Mouse (Mus musculus): Measurements from ENCODE around the gene Unc119.

The Unc119 gene

GRCm38 (mm10) chr11:78344890-78345715 is 1.8 kb downstream of the Unc119 start:
- DNase-seq = no peak

- DNase-seq = no peak
These were observed 2.5 kb downstream of the Unc119 start for GRCm38 (mm10) chr11:78345801-78346200.

GRCm38 (mm10) chr11:78346326-78347069 is 3.2 kb downstream of the Unc119 start:
- no peak for DNase-seq

- DNase-seq = peak; percentile 75
These were observed 3.9 kb downstream of the Unc119 start for GRCm38 (mm10) chr11:78347070-78347754.

GRCm38 (mm10) chr11:78347908-78348307 is 4.6 kb downstream of the Unc119 start:
- no peak for DNase-seq

GRCm38 (mm10) chr11:78348474-78348873 is 5.2 kb downstream of the Unc119 start:
- no peak for DNase-seq

- DNase-seq = no peak
These were observed 6.4 kb downstream of the Unc119 start for GRCm38 (mm10) chr11:78349441-78350358.

- DNase-seq = no peak
These were observed 9.8 kb downstream of the Unc119 start for GRCm38 (mm10) chr11:78353081-78353480.

GRCm38 (mm10) chr11:78354905-78355304 is 11.6 kb downstream of the Unc119 start:
- no peak for DNase-seq

GRCm38 (mm10) chr11:78355471-78356238 is 12.4 kb downstream of the Unc119 start:
- peak; percentile 79 for DNase-seq

- peak; percentile 47 for DNase-seq
These were observed 15.2 kb downstream of the Unc119 start for GRCm38 (mm10) chr11:78358330-78359007.

GRCm38 (mm10) chr11:78360125-78360788 is 17.0 kb downstream of the Unc119 start:
- peak; percentile 83 for DNase-seq

- DNase-seq = no peak
These were observed 17.5 kb downstream of the Unc119 start for GRCm38 (mm10) chr11:78360789-78361131.

- no peak for DNase-seq
These were observed 20.2 kb downstream of the Unc119 start for GRCm38 (mm10) chr11:78363309-78364007.

GRCm38 (mm10) chr11:78364103-78364502 is 20.8 kb downstream of the Unc119 start:
- DNase-seq = no peak

GRCm38 (mm10) chr11:78367456-78368225 is 24.4 kb downstream of the Unc119 start:
- DNase-seq = no peak

- DNase-seq = no peak
These were observed 27.1 kb downstream of the Unc119 start for GRCm38 (mm10) chr11:78370389-78370788.

- no peak for DNase-seq
These were observed 28.4 kb downstream of the Unc119 start for GRCm38 (mm10) chr11:78371711-78372110.

- no peak for DNase-seq
These were observed 28.9 kb downstream of the Unc119 start for GRCm38 (mm10) chr11:78372166-78372565.

Data from right cerebral cortex, postnatal 14 days (tissue).